Mouse (Mus musculus): ENCODE data around the gene Cdc42ep1.

DNA sequence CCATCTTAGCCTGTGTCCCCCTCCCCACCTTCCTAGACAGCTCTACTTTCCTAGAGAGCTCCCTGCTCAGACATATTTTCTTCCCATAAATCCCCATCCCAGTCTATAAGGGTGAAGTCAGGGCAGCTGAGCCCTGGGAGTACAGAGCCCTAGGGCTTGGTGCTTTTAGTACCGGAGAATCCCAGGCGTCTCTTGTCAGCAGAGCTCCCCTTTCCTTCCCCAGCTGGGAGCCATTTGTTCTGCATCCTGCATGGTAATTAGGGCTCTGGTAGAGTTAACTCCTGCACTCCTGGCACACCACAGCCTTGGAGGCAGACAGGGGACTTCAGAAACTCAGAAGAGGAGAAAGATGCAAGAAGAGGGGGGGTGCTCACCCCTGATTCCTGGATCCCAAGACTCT is 2.7 kb upstream of the Cdc42ep1 start:
- TF ChIP-seq CTCF (IDR thresholded peaks at IDR 0.05; ENCODE audit: low read depth) (no peak), EP300 (IDR thresholded peaks at IDR 0.05; ENCODE audit: low read depth) (no peak)
